Mouse (Mus musculus): Measurements from ENCODE around the gene Sdhaf1. TPM values are rescaled to one million over a fixed set of nuclear protein-coding genes. Genes with fewer than 3 reads are reported as not detected.
A peak's percentile ranks its signal among the peaks of the same experiment; 100 is the strongest.

Sdhaf1 gene
- polyA plus RNA-seq, 2 experiments from 2014 or later, result 2.4 to 5.1 TPM

DNA sequence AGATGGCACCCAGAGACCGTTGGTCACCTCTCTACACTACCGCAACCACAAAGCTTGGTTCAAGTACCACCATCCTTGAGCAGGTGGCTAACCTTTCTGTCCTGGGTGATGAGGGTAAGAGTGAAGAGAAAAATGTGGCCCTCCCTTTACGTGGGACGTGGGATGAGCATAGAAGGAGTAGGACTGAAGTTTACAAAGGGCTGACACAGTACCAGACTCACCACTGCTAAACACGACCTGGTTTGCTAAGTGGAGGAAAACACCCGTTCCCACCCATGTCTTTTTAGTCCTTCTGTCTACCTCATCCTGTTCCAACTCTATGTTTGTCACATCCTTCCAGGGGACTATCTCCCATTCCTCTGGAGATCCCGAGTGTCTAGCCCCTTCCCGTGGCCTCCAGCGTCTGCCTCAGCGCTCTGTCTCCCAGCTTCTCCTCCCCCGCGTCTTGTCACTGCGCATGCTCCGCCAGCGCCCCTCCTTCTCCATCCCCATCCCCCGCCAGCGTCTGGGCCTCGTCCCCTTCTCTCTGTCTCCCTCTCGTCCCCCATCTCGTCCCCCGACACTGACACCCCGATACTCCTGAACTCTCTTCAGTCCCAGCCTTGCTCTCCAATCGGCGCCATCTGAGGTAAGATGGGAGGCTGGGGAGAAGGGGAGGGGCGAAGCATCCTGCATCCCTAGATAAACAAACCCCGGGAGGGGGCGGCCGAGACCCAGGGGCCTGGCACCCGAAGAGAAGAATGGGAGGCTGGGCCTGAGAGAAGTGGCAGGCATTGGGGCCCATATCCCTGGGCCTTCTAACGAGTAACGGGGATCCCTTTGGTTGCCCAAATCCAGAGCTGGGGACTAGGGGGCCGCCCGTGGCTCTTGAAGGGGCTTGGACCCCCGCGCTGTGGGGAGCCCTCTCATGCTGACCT, 32.2 kb downstream of the Sdhaf1 start, which contains the start of gene Clip3:
TSS of gene Clip3 (plus strand) at position 514 of the 917 bp plus-strand sequence.
- ATAC-seq, result no peak

DNA sequence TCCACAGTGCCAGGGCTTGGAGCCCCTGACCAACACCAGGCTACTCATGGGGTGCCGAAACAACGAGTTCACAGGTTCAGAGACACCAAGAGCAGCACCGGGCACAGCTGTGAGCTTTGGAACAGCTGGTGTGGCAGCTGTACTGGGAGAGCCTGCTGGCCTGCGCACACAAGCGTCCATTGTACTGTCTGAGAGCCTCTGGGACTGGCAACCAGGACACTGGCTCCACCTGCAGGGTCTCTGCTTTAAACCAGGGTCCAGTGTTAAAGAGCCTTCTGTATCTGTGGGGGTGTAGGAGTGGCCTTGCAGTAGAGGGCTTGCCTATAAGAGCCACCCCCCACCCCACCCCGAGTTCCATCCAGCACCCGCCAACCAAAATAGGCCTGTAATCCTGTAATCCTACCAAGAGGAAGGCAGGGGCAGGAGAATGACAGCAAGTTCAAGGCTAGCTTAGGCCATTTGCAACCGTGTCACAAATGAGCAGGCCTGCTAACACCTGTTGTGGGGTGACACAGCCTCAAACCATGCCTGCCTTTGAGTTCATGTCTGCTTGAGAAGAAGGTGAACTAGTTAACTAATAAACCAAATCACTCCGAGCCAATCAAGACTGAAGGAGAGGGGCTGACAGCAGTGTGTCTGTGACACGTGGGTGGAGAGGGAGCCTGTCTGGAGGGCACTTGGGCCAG, 33.8 kb downstream of the Sdhaf1 start:
- ATAC-seq, result no peak

DNA sequence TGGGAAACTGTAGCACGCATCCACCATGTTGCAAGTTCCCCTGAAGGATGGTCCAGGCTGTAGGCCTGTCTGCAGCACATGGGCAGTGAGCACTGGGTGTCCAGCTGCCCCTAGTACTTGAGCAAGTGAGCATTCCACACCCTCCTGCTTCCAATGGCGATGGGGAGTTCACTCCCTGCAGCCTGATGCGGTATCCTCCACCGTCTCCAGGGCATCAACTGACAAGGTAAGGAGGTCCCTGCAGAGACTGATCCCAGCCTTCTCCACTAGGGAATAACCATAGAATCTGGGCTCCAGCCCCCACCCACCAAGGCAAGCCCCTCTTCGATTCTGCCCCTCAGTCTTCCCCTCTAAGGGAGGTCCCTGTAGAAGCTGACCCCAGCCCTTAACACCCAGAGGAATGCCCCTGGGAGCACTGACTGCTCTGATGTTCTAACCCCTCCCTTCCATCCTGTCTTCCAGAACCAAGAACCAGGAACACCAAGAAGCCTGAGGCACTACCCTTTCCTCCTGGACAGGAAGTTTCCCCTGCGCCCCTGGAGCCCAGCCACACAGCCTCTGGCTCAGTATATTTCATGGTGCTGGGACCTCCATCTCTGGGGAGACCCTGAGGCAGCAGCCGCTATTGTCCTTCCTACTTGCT, 34.5 kb downstream of the Sdhaf1 start:
- no peak for ATAC-seq

DNA sequence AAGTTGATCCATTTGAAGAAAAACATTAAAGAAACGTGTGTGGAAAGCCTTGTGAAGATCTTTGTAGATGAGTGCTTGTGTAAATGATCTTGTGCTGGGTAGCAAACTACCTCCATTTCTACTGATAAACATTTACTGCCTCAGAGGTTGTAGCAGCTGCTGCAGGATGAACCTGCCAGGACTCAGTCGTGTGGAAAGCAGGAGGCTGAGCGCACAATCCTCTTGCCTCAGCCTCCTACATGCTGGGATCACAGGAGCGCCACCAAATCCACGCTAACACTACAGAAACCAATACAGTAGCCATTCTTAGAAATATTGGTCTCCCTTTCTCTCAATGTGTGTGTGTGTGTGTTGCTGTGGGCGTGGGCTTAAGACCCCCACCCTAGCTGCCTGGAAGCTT, 35.6 kb downstream of the Sdhaf1 start:
- ATAC-seq, result no peak

DNA sequence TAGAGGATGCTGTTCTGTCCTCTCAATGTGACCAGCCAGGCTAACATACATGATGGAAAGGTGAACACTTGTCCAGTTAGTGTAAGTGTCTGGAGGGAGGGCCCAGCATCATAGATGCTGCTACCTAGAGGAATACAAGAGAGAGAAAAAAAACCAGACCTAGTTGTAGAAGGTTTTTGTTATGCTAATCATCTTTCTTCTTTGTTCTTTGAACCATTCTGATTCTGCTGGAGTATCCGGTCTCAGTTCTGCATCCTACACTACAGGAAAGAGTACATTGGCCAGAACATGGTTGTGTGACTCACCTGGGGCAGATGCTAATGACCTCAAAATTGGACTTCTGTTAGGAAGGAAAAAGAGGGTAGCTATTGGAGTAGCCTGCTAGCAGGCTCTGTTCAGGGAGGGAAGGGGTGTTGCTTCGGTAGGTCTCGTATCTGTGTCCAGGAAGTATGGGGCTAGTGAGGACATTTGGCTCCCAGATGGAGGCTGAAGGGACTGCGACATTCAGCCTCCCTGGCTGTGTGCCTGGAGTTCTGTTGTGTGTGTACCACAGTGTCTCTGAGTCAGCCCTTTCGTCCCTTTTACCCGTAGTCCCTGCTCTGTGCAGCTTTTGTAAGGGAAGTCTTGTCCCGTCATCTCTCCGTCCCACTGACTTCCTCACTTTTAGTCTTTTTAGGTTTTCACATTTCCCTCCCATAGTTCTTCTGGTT, 36.8 kb downstream of the Sdhaf1 start:
- ATAC-seq, result no peak

DNA sequence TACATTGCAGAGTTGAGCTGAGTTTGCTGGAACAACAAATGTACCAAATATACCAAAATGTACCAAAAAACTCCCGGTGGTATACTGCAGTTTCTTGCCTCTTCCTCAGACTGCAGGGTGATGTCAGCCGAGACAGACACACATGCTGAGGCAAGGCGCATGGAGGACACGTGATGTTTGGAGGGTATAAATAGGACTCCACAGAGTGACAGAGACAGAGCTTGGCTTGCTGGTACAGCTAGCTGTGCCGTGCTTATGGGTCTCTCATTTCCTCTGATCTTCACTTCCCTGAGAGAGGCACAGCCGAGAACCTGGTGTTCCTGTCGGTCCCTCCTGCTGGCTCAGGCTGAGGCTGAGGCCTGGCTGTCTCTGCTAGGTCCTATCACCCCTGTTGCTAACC, 41.0 kb downstream of the Sdhaf1 start:
- no peak for ATAC-seq

DNA sequence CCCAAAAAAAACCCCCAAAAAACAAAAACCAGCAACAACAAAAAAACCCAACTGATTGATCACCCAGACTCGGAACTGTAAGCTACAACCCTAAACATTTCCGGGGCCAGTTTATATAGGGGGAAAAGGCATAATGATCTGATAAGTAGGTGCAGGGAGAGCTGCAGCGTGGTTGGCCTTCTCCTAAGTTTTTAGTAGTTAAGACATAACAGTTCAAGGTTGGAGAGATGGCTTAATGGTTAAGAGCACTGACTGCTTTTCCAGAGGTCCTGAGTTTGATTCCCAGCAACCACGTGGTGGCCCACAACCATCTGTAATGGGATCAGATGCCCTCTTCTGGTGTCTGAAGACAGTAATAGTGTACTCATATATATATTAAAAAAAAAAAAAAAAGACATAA, 42.2 kb downstream of the Sdhaf1 start:
- ATAC-seq, result no peak

DNA sequence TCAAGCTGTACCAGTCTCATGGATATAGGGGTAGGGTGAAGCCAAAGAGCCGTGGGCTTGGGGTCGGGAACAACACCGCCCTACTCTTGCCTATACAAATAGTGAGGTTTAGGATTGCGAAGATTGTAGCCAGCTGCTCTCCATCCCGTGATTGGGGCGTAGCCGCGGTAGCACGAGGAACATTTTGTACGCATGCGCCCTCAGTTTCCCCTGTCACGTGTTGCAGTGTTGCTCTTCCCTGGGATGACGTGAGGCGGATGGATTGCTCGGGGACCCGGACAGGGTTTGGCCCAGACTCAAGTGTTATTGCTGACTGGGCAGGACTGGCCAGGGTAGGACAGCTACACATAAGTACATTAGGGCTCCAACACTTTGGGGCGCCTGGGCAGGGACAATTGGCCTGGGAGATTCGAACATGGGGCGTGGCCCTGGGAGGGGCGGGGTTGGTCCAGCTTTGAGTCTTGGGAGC, 43.0 kb downstream of the Sdhaf1 start:
- ATAC-seq, result peak; percentile 66

DNA sequence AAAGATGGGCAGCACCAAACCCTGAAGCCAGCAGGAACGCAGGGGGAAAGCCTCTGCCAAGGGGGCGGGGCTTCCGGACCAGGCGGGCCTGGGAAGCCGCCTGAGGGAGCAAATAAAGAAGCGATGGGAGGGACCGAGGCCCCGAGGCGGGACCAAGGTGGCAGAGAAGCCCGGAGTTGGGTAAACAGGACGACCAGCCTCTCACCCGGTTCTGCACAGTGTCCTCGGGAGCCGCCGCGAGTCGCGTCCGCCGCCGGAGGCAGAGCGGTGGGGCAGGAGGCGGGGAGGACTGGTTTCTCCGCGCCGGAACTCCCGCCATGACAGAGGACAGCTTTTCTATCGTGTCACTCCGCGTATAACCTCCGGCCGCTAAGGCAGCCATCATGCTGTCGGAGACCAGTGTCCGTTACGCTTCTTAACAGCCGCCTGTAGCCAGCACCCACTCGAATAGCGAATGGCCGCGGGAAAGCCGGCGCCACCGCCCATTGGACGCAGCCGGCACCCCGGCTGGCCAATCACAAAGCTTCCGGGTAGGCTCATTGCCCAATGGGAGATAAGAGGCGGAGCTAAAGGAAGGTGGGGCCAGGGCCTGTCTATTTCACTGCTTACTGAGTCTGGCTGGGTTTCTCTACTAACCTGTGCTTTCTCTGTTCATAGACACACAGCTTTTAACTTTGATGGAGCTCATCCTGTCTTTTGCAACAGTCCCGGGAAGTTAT, 43.6 kb downstream of the Sdhaf1 start, which contains the start of the genes Thap8 and Wdr62:
TSS of gene Thap8 (plus strand) at position 144 of the 719 bp plus-strand sequence.
TSS of gene Wdr62 (minus strand) at position 469 of the 719 bp plus-strand sequence.
- ATAC-seq, result peak; percentile 97

DNA sequence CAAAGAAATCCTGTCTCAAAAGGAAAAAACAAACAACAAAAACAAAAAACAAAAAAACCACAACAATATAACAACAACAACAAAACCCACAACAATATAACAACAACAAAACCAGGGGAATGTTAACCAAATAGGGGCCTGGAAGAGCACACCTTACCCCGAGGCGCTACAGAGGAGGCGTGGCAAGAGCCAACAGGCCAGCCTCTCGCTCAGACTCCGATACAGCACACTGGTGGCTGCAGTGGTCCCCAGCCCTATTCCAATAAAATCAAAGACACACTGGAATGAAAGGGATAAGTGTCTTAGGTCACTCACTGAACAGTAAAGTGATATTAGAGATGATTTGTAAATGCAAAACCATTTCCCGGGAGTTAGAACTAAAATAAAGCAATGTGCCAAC, 44.2 kb downstream of the Sdhaf1 start:
- ATAC-seq, result no peak

DNA sequence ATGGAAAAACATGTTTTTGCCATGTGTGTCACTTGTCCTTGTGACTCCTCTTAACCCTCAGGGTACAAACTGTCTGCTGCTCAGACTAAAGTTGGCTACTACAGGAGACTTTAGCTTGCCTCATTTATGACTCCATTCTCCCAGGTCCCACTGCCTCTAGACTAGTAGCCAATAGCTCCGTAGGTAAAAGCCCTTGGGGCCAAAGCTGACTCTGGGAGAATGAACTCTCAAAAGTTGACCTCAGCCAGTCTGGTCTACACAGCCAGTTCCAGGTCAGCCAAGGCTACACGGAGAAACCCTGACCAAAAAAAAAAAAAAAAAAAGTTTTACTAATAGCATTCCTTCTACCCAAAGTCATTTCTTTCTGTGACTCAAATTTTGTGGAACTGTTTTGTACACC, 44.8 kb downstream of the Sdhaf1 start:
- ATAC-seq, result no peak

DNA sequence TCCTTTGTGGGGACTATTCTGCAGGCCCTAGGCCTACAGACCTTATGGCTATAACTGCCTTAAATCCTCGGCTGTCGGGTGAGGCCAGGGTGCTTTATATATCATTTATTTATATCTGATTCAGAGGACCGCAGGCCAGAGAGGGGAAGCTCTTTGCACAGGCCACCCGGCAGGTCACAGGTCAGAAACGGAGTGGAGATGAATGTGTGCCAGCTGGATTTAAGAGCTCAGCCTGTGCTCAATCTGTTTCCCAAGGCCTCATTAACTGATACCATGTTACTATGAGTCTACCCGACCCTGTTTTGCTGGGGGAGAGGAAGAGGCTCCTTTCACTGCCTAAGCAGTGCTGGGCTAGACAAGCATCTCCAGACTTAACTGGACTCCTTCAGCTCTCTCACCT, 49.3 kb downstream of the Sdhaf1 start:
- no peak for ATAC-seq

Other genes starting within 250 kb of the Sdhaf1 start
- gene Gm26920, start 233.5 kb downstream of the Sdhaf1 start, polyA plus RNA-seq (2017; shearing (Covaris generic)), result 1 to 10 TPM; 1.5 to 3.6 TPM
- gene Zfp566, start 233.4 kb downstream of the Sdhaf1 start, polyA plus RNA-seq (2017; shearing (Covaris generic)), result 10 to 100 TPM; 11.6 to 12.0 TPM
- 10 to 100 TPM; 74.8 to 96.0 TPM for gene Zfp260, start 229.1 kb downstream of the Sdhaf1 start, polyA plus RNA-seq (2017; shearing (Covaris generic))
- 10 to 100 TPM; 13.2 to 20.3 TPM for gene Zfp382, start 202.0 kb downstream of the Sdhaf1 start, polyA plus RNA-seq (2017; shearing (Covaris generic))
- 10 to 100 TPM; 19.5 to 22.3 TPM for gene Zfp146, start 154.1 kb downstream of the Sdhaf1 start, polyA plus RNA-seq (2017; shearing (Covaris generic))
- gene Cox7a1, start 139.8 kb downstream of the Sdhaf1 start, polyA plus RNA-seq (2017; shearing (Covaris generic)), result under 1 TPM in 1 of 2 experiments, not detected in 1; 0.90 TPM
- gene Capns1, start 125.1 kb downstream of the Sdhaf1 start, polyA plus RNA-seq (2017; shearing (Covaris generic)), result 10 to 100 TPM; 49.8 to 68.7 TPM
- 10 to 100 TPM; 50.3 to 54.3 TPM for gene Polr2i, start 91.9 kb downstream of the Sdhaf1 start, polyA plus RNA-seq (2017; shearing (Covaris generic))
- gene Tbcb, start 91.6 kb downstream of the Sdhaf1 start, polyA plus RNA-seq (2017; shearing (Covaris generic)), result 100 to 1,000 TPM in 1 of 2 experiments, 10 to 100 TPM in 1; 96.7 to 104 TPM
- not detected for gene Ovol3, start 88.2 kb downstream of the Sdhaf1 start, polyA plus RNA-seq (2017; shearing (Covaris generic))
- 1 to 10 TPM in 1 of 2 experiments, not detected in 1; 1.6 TPM for gene Thap8, start 43.8 kb downstream of the Sdhaf1 start, polyA plus RNA-seq (2017; shearing (Covaris generic))
- gene Wdr62, start 43.5 kb downstream of the Sdhaf1 start, polyA plus RNA-seq (2017; shearing (Covaris generic)), result 1 to 10 TPM; 1.9 to 3.2 TPM
- 1 to 10 TPM; 5.5 to 6.5 TPM for gene Clip3, start 32.2 kb downstream of the Sdhaf1 start, polyA plus RNA-seq (2017; shearing (Covaris generic))
- gene Alkbh6, start 15.2 kb downstream of the Sdhaf1 start, polyA plus RNA-seq (2017; shearing (Covaris generic)), result 100 to 1,000 TPM; 179 to 205 TPM
- gene Syne4, start 9.1 kb downstream of the Sdhaf1 start, polyA plus RNA-seq (2017; shearing (Covaris generic)), result 10 to 100 TPM in 1 of 2 experiments, 1 to 10 TPM in 1; 9.2 to 16.8 TPM
- gene E130208F15Rik, start 2.2 kb downstream of the Sdhaf1 start, polyA plus RNA-seq (2017; shearing (Covaris generic)), result not detected
- not detected for gene Lrfn3, start 38.9 kb upstream of the Sdhaf1 start, polyA plus RNA-seq (2017; shearing (Covaris generic))
- 1 to 10 TPM; 6.4 to 7.1 TPM for gene Tyrobp, start 89.9 kb upstream of the Sdhaf1 start, polyA plus RNA-seq (2017; shearing (Covaris generic))
- 100 to 1,000 TPM; 356 to 434 TPM for gene Hcst, start 96.0 kb upstream of the Sdhaf1 start, polyA plus RNA-seq (2017; shearing (Covaris generic))
- gene Nfkbid, start 97.8 kb upstream of the Sdhaf1 start, polyA plus RNA-seq (2017; shearing (Covaris generic)), result 10 to 100 TPM; 39.2 to 44.4 TPM
- gene Aplp1, start 121.6 kb upstream of the Sdhaf1 start, polyA plus RNA-seq (2017; shearing (Covaris generic)), result 1 to 10 TPM; 3.1 to 3.5 TPM
- gene Kirrel2, start 133.8 kb upstream of the Sdhaf1 start, polyA plus RNA-seq (2017; shearing (Covaris generic)), result not detected
- gene Nphs1, start 134.4 kb upstream of the Sdhaf1 start, polyA plus RNA-seq (2017; shearing (Covaris generic)), result not detected
- not detected for gene Prodh2, start 169.7 kb upstream of the Sdhaf1 start, polyA plus RNA-seq (2017; shearing (Covaris generic))
- gene Arhgap33, start 211.2 kb upstream of the Sdhaf1 start, polyA plus RNA-seq (2017; shearing (Covaris generic)), result under 1 TPM; 0.46 to 0.67 TPM
- gene Hspb6, start 228.3 kb upstream of the Sdhaf1 start, polyA plus RNA-seq (2017; shearing (Covaris generic)), result 1 to 10 TPM; 1.0 to 3.1 TPM
- gene Proser3, start 228.4 kb upstream of the Sdhaf1 start, polyA plus RNA-seq (2017; shearing (Covaris generic)), result 1 to 10 TPM; 5.2 to 6.2 TPM
- 100 to 1,000 TPM; 101 to 104 TPM for gene Lin37, start 235.9 kb upstream of the Sdhaf1 start, polyA plus RNA-seq (2017; shearing (Covaris generic))
- gene U2af1l4, start 239.4 kb upstream of the Sdhaf1 start, polyA plus RNA-seq (2017; shearing (Covaris generic)), result 10 to 100 TPM; 46.5 to 62.1 TPM
- gene Gm49396, start 239.4 kb upstream of the Sdhaf1 start, polyA plus RNA-seq (2017; shearing (Covaris generic)), result 100 to 1,000 TPM in 1 of 2 experiments, 10 to 100 TPM in 1; 85.4 to 105 TPM
- 100 to 1,000 TPM; 314 to 323 TPM for gene Psenen, start 239.7 kb upstream of the Sdhaf1 start, polyA plus RNA-seq (2017; shearing (Covaris generic))
- gene Igflr1, start 241.5 kb upstream of the Sdhaf1 start, polyA plus RNA-seq (2017; shearing (Covaris generic)), result 100 to 1,000 TPM; 210 to 244 TPM

All from CD4-positive, CD25-positive, alpha-beta regulatory T cell, adult 4 months (primary cell).